Mouse (Mus musculus) kidney, postnatal 25 days (tissue): ENCODE results near the gene Dyx1c1.

ENCODE experiments used
- DNase-seq, 2 experiments: peaks; one replicate each; pipeline ENCODE4 v3.0.0; 2021; ENCODE audit warnings: mixed read lengths in 2 of 2

The Dyx1c1 gene

GRCm38 (mm10) chr9:72958521-72959450, at the start of gene Dyx1c1, which contains the start of gene Gm44503:
TSS of gene Dyx1c1 (plus strand) at chr9:72958785.
TSS of gene Gm44503 (plus strand) at chr9:72958852.
- peak; percentile 81 to 92 for DNase-seq

GRCm38 (mm10) chr9:72911381-72911780, 47.2 kb upstream of the Dyx1c1 start:
- no peak for DNase-seq

- DNase-seq, result no peak
Measured at GRCm38 (mm10) chr9:72913551-72913950, 45.0 kb upstream of the Dyx1c1 start.

- DNase-seq, result no peak
Measured at GRCm38 (mm10) chr9:72915728-72916127, 42.9 kb upstream of the Dyx1c1 start.

- no peak for DNase-seq
Measured at GRCm38 (mm10) chr9:72923068-72923467, 35.5 kb upstream of the Dyx1c1 start.

GRCm38 (mm10) chr9:72925021-72925934, 33.3 kb upstream of the Dyx1c1 start, which contains the start of gene Pygo1:
TSS of gene Pygo1 (plus strand) at chr9:72925645.
- peak; percentile 15 to 45 for DNase-seq

GRCm38 (mm10) chr9:72925935-72926258, 32.7 kb upstream of the Dyx1c1 start:
- DNase-seq, result no peak

GRCm38 (mm10) chr9:72931166-72931790, 27.3 kb upstream of the Dyx1c1 start:
- no peak for DNase-seq

- DNase-seq, result no peak
Measured at GRCm38 (mm10) chr9:72935309-72935708, 23.3 kb upstream of the Dyx1c1 start.

- no peak for DNase-seq
Measured at GRCm38 (mm10) chr9:72936301-72936700, 22.3 kb upstream of the Dyx1c1 start.

GRCm38 (mm10) chr9:72943424-72943823, 15.2 kb upstream of the Dyx1c1 start:
- no peak for DNase-seq

- no peak for DNase-seq
Measured at GRCm38 (mm10) chr9:72944286-72944685, 14.3 kb upstream of the Dyx1c1 start.

- no peak for DNase-seq
Measured at GRCm38 (mm10) chr9:72947010-72947409, 11.6 kb upstream of the Dyx1c1 start.

- DNase-seq, result no peak
Measured at GRCm38 (mm10) chr9:72949572-72949971, 9.0 kb upstream of the Dyx1c1 start.

GRCm38 (mm10) chr9:72954746-72955145, 3.8 kb upstream of the Dyx1c1 start:
- peak in 1 of 2 experiments; percentile 30 for DNase-seq

- DNase-seq, result peak; percentile 47 to 62
Measured at GRCm38 (mm10) chr9:72955546-72955945, 3.0 kb upstream of the Dyx1c1 start.

- peak; percentile 40 to 66 for DNase-seq
Measured at GRCm38 (mm10) chr9:72961346-72961745, 2.8 kb downstream of the Dyx1c1 start.

GRCm38 (mm10) chr9:72961959-72962358, 3.4 kb downstream of the Dyx1c1 start:
- no peak for DNase-seq

- peak; percentile 32 to 43 for DNase-seq
Measured at GRCm38 (mm10) chr9:72968349-72969061, 9.9 kb downstream of the Dyx1c1 start.

- peak; percentile 5 to 41 for DNase-seq
Measured at GRCm38 (mm10) chr9:72969874-72970273, 11.3 kb downstream of the Dyx1c1 start.

- no peak for DNase-seq
Measured at GRCm38 (mm10) chr9:72972435-72972834, 13.8 kb downstream of the Dyx1c1 start.

GRCm38 (mm10) chr9:72972984-72973383, 14.4 kb downstream of the Dyx1c1 start:
- DNase-seq, result no peak
